22 mouse cellular contexts compared by ENCODE assay signal in genomic region chr3:98855160-98855559, GRCm38 (mm10). TPM values are rescaled to one million over a fixed set of nuclear protein-coding genes. Genes with fewer than 3 reads are reported as not detected.
DNase-seq lines count a peak whose midpoint lies in the region; ATAC-seq and TF ChIP-seq lines count a peak whose summit lies in the region.
"Had no signal": no experiment of that assay in that cellular context is flagged by ENCODE, and none has a peak within 500 bp of the region (broad histone marks: within the 10 kb centered on the region; RNA-seq: fewer than 3 reads in every experiment).

No protein-coding gene starts in this region.

- H3K27me3 ChIP-seq in heart, embryonic 12.5 days (replicated peaks), result no peaks in the 10 kb centered on the region
- H3K27me3 ChIP-seq in MEL (ENCODE audit: control insufficient read depth in 1 of 2, insufficient read depth in 2 of 2, low read length in 2 of 2), result no peaks in the 10 kb centered on the region
- H3K27me3 ChIP-seq in liver, embryonic 11.5 days (replicated peaks; ENCODE audit: control insufficient read depth, insufficient read depth, low read length), result no peaks in the 10 kb centered on the region
- H3K27me3 ChIP-seq: limb, embryonic 15.5 days had no signal

- no peaks in the 10 kb centered on the region for H3K36me3 ChIP-seq in heart, embryonic 12.5 days
- peaks cover 0 to 12% of the 10 kb centered on the region in 2 experiments; a peak in 2 of 4 replicates for H3K36me3 ChIP-seq in MEL (ENCODE audit: control insufficient read depth in 1 of 2, insufficient read depth in 2 of 2, low read length in 2 of 2)
- H3K36me3 ChIP-seq in liver, embryonic 11.5 days (ENCODE audit: control insufficient read depth, insufficient read depth, low read length), result no peaks in the 10 kb centered on the region
- H3K36me3 ChIP-seq: limb, embryonic 15.5 days had no signal

- 36% methylated on average over 3 of the region's 3 CpGs for WGBS in heart, embryonic 12.5 days
- WGBS in liver, embryonic 11.5 days, result 41% methylated on average over 3 of the region's 3 CpGs

- H3K79me2 ChIP-seq in MEL (ENCODE audit: control insufficient read depth, insufficient read depth, low read length, poor library complexity), result no peaks in the 10 kb centered on the region

- H3K4me1 ChIP-seq in heart, embryonic 12.5 days (replicated peaks), result peaks cover 22% of the 10 kb centered on the region
- H3K4me1 ChIP-seq in MEL (ENCODE audit: control insufficient read depth in 1 of 2, insufficient read depth in 2 of 2, low read length in 2 of 2), result peaks cover 0 to 14% of the 10 kb centered on the region in 2 experiments
- peaks cover 11% of the 10 kb centered on the region for H3K4me1 ChIP-seq in liver, embryonic 11.5 days (replicated peaks; ENCODE audit: control insufficient read depth, insufficient read depth, low read length)
- H3K4me1 ChIP-seq: limb, embryonic 15.5 days had no signal

- H3K27ac ChIP-seq in heart, embryonic 12.5 days (ENCODE audit: poor library complexity, severe bottlenecking), result peak overlapping the region; percentile 51; the same call in 1 of the 2 replicates
- H3K27ac ChIP-seq in MEL (ENCODE audit: control insufficient read depth, low read depth, low read length), result no peak overlapping the region
- peak overlapping the region; percentile 67 for H3K27ac ChIP-seq in liver, embryonic 11.5 days (ENCODE audit: low read depth, low read length)
- H3K27ac ChIP-seq: hindbrain, postnatal 0 days; limb, embryonic 15.5 days; macrophage had no signal

- no peak for TF ChIP-seq POLR2A in MEL (IDR thresholded peaks at IDR 0.05; ENCODE audit: control insufficient read depth in 1 of 2, insufficient read depth in 1 of 2, low read depth in 1 of 2, low read length in 2 of 2, poor library complexity in 1 of 2)

- H3K9me3 ChIP-seq in heart, embryonic 12.5 days (replicated peaks), result no peaks in the 10 kb centered on the region
- no peaks in the 10 kb centered on the region for H3K9me3 ChIP-seq in MEL (replicated peaks; ENCODE audit: insufficient read depth, low read length)
- H3K9me3 ChIP-seq in liver, embryonic 11.5 days (ENCODE audit: control insufficient read depth, low read length), result no peaks in the 10 kb centered on the region
- H3K9me3 ChIP-seq: limb, embryonic 15.5 days had no signal

- intact Hi-C loops in heart, postnatal 36 days (cut with DNase I), result no loop called here

- TF ChIP-seq EP300 in MEL (IDR thresholded peaks at IDR 0.05; ENCODE audit: low read depth in 1 of 2, low read length in 2 of 2), result peak; percentile 70

- no peak overlapping the region for H3K4me3 ChIP-seq in heart, embryonic 12.5 days
- H3K4me3 ChIP-seq in MEL (ENCODE audit: control insufficient read depth in 1 of 2, insufficient read depth in 1 of 2, low read depth in 2 of 2, low read length in 2 of 2), result no peak overlapping the region
- H3K4me3 ChIP-seq in liver, embryonic 11.5 days (ENCODE audit: low read depth, low read length), result no peak overlapping the region
- H3K4me3 ChIP-seq: limb, embryonic 15.5 days had no signal

- H3K4me2 ChIP-seq in heart, embryonic 12.5 days, result no peak overlapping the region
- H3K4me2 ChIP-seq in liver, embryonic 11.5 days, result peak overlapping the region; percentile 38
- H3K4me2 ChIP-seq: limb, embryonic 15.5 days had no signal

- ATAC-seq in heart, embryonic 12.5 days (ENCODE audit: insufficient number of reproducible peaks, low FRiP score), result peak; percentile 93
- ATAC-seq in liver, embryonic 11.5 days (replicated peaks; ENCODE audit: low FRiP score), result peak; percentile 93
- ATAC-seq: activated CD4-positive, CD25-positive, alpha-beta regulatory T cell, adult 4 months; hindbrain, postnatal 0 days had no signal

- peak; percentile 54 for DNase-seq in adrenal gland, adult 2 months
- no peak for DNase-seq in adrenal gland, postnatal 36 days
- no peak for DNase-seq in heart, postnatal 36 days
- DNase-seq in MEL (ENCODE audit: low read depth, low spot score), result peak; percentile 52
- peak; percentile 32 for DNase-seq in liver, embryonic 11.5 days (ENCODE audit: low spot score)
- no peak for DNase-seq in T-cell, adult 2 months (ENCODE audit: low spot score)
- no peak for DNase-seq in retina, embryonic 14.5 days (ENCODE audit: low spot score)
- DNase-seq: cerebellum, adult 18-20 months; gastrocnemius, postnatal 36 days; midbrain, embryonic 14.5 days; right cerebral cortex, adult 18-20 months; spleen, adult 18-20 months; thymus, postnatal 36 days had no signal

- H3K9ac ChIP-seq in heart, embryonic 12.5 days, result no peak overlapping the region
- no peak overlapping the region for H3K9ac ChIP-seq in MEL (ENCODE audit: control insufficient read depth, low read depth, low read length, poor library complexity, severe bottlenecking)
- 0 out of 2 replicates have a peak overlapping the region, but pooled peaks have one; percentile 14 for H3K9ac ChIP-seq in liver, embryonic 11.5 days (ENCODE audit: low read depth, low read length)
- H3K9ac ChIP-seq: limb, embryonic 15.5 days had no signal

- no peak for TF ChIP-seq RAD21 in MEL (IDR thresholded peaks at IDR 0.05; ENCODE audit: low read depth, low read length)

- TF ChIP-seq CTCF in MEL (IDR thresholded peaks at IDR 0.05 in 2 of 3, conservative IDR thresholded peaks at IDR 0.05 in 1 of 3; ENCODE audit: control insufficient read depth in 1 of 3, insufficient read depth in 1 of 3, low read depth in 2 of 3, low read length in 3 of 3, poor library complexity in 1 of 3, severe bottlenecking in 1 of 3), result no peak

TF ChIP-seq in MEL, 35 proteins besides CTCF, POLR2A, EP300 and RAD21:
- TF ChIP-seq E2F4 (IDR thresholded peaks at IDR 0.05; ENCODE audit: borderline replicate concordance, low read depth, low read length), result no peak
- no peak for TF ChIP-seq ZNF384 (IDR thresholded peaks at IDR 0.05; ENCODE audit: low read depth, low read length)
- TF ChIP-seq TBP (IDR thresholded peaks at IDR 0.05; ENCODE audit: low read depth, low read length), result no peak
- TF ChIP-seq SMC3 (IDR thresholded peaks at IDR 0.05; ENCODE audit: low read depth, low read length), result no peak
- peak; percentile 70 for TF ChIP-seq TCF12 (IDR thresholded peaks at IDR 0.05; ENCODE audit: low read depth, low read length)
- peak; percentile 77 for TF ChIP-seq GATA1 (IDR thresholded peaks at IDR 0.05; ENCODE audit: low read depth, low read length)
- peak; percentile 50 for TF ChIP-seq ETS1 (IDR thresholded peaks at IDR 0.05; ENCODE audit: low read depth, low read length)
- no peak for TF ChIP-seq ZKSCAN1 (IDR thresholded peaks at IDR 0.05; ENCODE audit: low read depth, low read length)
- no peak for TF ChIP-seq JUND (IDR thresholded peaks at IDR 0.05; ENCODE audit: low read depth, low read length)
- TF ChIP-seq BHLHE40 (IDR thresholded peaks at IDR 0.05; ENCODE audit: borderline replicate concordance, low read depth, low read length), result no peak
- no peak for TF ChIP-seq NRF1 (IDR thresholded peaks at IDR 0.05; ENCODE audit: insufficient read depth, low read depth, low read length, poor library complexity, severe bottlenecking)
- TF ChIP-seq TAL1 (IDR thresholded peaks at IDR 0.05; ENCODE audit: low read length), result peak; percentile 72

RNA-seq across cellular contexts. Expression of gene Hsd3b1, which starts 4.4 kb away (rescaled TPM):
- over 10,000 TPM; 12,384 to 13,319 TPM for total RNA-seq in adrenal gland, adult 2 months (2021)
- 2,936 and 3,465 TPM in 2 replicates for polyA plus RNA-seq in adrenal gland, adult 2 months (2012; rRNA removed)
- total RNA-seq in adrenal gland, postnatal 36 days (2021), result over 10,000 TPM; 10,449 to 17,240 TPM
- 1.8 and 2.1 TPM in 2 replicates for polyA plus RNA-seq in heart, embryonic 12.5 days (2016; fragmentation: Nextera tagmentation; extraction: Ambion mirVana)
- total RNA-seq in heart, postnatal 36 days (2021), result not detected
- total RNA-seq in MEL (2012; rRNA removed), result 0.10 TPM in 1 of 2 replicates, not detected in the other
- under 1 TPM in 1 of 2 experiments, not detected in 1; 0.04 TPM for polyA plus RNA-seq in MEL (2012; ENCODE audit: insufficient read depth in 1 of 2, insufficient read length in 2 of 2, low read depth in 1 of 2, low replicate concordance in 2 of 2, missing spikeins in 1 of 2)
- polyA plus RNA-seq in liver, embryonic 11.5 days (2014; fragmentation: Nextera tagmentation; extraction: Ambion mirVana), result 8.3 and 8.4 TPM in 2 replicates
- total RNA-seq: common myeloid progenitor, adult 5-6 weeks; gastrocnemius, postnatal 36 days; left cerebral cortex, postnatal 14 days had no signal
- polyA plus RNA-seq: activated CD4-positive, CD25-positive, alpha-beta regulatory T cell, adult 4 months; heart, postnatal 0 days; hindbrain, postnatal 0 days; kidney, embryonic 14.5 days; limb, embryonic 15.5 days; macrophage had no signal

RNA-seq across cellular contexts. Expression of gene Hao2, which starts 37.9 kb away (rescaled TPM):
- 100 to 1,000 TPM; 211 to 479 TPM for total RNA-seq in adrenal gland, adult 2 months (2021)
- polyA plus RNA-seq in adrenal gland, adult 2 months (2012; rRNA removed), result 8.8 and 10.9 TPM in 2 replicates
- total RNA-seq in adrenal gland, postnatal 36 days (2021), result 100 to 1,000 TPM; 332 to 351 TPM
- polyA plus RNA-seq in heart, embryonic 12.5 days (2016; fragmentation: Nextera tagmentation; extraction: Ambion mirVana), result 0.08 TPM in 1 of 2 replicates, not detected in the other
- not detected for total RNA-seq in heart, postnatal 36 days (2021)
- not detected in 2 replicates for total RNA-seq in MEL (2012; rRNA removed)
- polyA plus RNA-seq in MEL (2012; ENCODE audit: insufficient read depth in 1 of 2, insufficient read length in 2 of 2, low read depth in 1 of 2, low replicate concordance in 2 of 2, missing spikeins in 1 of 2), result not detected
- 0.22 and 0.49 TPM in 2 replicates for polyA plus RNA-seq in liver, embryonic 11.5 days (2014; fragmentation: Nextera tagmentation; extraction: Ambion mirVana)
- total RNA-seq: common myeloid progenitor, adult 5-6 weeks; gastrocnemius, postnatal 36 days; hindbrain, postnatal 0 days; left cerebral cortex, postnatal 14 days had no signal
- polyA plus RNA-seq: activated CD4-positive, CD25-positive, alpha-beta regulatory T cell, adult 4 months; heart, postnatal 0 days; hindbrain, postnatal 0 days; limb, embryonic 15.5 days; macrophage; midbrain, embryonic 14.5 days had no signal

RNA-seq across cellular contexts. Expression of gene Hsd3b6, which starts 40.9 kb away (rescaled TPM):
- 100 to 1,000 TPM in 1 of 2 experiments, 10 to 100 TPM in 1; 75.9 to 236 TPM for total RNA-seq in adrenal gland, adult 2 months (2021)
- 25.3 and 27.1 TPM in 2 replicates for polyA plus RNA-seq in adrenal gland, adult 2 months (2012; rRNA removed)
- total RNA-seq in adrenal gland, postnatal 36 days (2021), result 100 to 1,000 TPM in 1 of 2 experiments, 10 to 100 TPM in 1; 71.8 to 159 TPM
- polyA plus RNA-seq in heart, embryonic 12.5 days (2016; fragmentation: Nextera tagmentation; extraction: Ambion mirVana), result 135 and 143 TPM in 2 replicates
- total RNA-seq in heart, postnatal 36 days (2021), result not detected
- not detected in 2 replicates for total RNA-seq in MEL (2012; rRNA removed)
- polyA plus RNA-seq in MEL (2012; ENCODE audit: insufficient read depth in 1 of 2, insufficient read length in 2 of 2, low read depth in 1 of 2, low replicate concordance in 2 of 2, missing spikeins in 1 of 2), result not detected
- 29.0 and 32.1 TPM in 2 replicates for polyA plus RNA-seq in liver, embryonic 11.5 days (2014; fragmentation: Nextera tagmentation; extraction: Ambion mirVana)
- total RNA-seq: common myeloid progenitor, adult 5-6 weeks; gastrocnemius, postnatal 36 days; hindbrain, postnatal 0 days; left cerebral cortex, postnatal 14 days had no signal
- polyA plus RNA-seq: activated CD4-positive, CD25-positive, alpha-beta regulatory T cell, adult 4 months; heart, postnatal 0 days; hindbrain, postnatal 0 days; macrophage had no signal

Comparison
In these comparisons a context has a peak if more than half of its experiments do, and no peak if none do; other contexts are left out.
1. DNase-seq: peak in adrenal gland, adult 2 months (single experiment), MEL (single experiment) and liver, embryonic 11.5 days (single experiment); none in adrenal gland, postnatal 36 days (0 of 2), heart, postnatal 36 days (0 of 2), T-cell, adult 2 months (single experiment) and retina, embryonic 14.5 days (single experiment).
2. RNA of gene Hsd3b1, which starts 4.4 kb away (total RNA-seq): 10,449 to 17,240 TPM in adrenal gland, postnatal 36 days and 12,384 to 13,319 TPM in adrenal gland, adult 2 months; not detected in heart, postnatal 36 days and 0.10 TPM in MEL; every median in the first group is over 1,000 times any median in the second.
3. RNA of gene Hao2, which starts 37.9 kb away (total RNA-seq): 211 to 479 TPM in adrenal gland, adult 2 months and 332 to 351 TPM in adrenal gland, postnatal 36 days; not detected in heart, postnatal 36 days and not detected in MEL; every median in the first group is over 100 times any median in the second.
4. RNA of gene Hsd3b6, which starts 40.9 kb away (total RNA-seq): 75.9 to 236 TPM in adrenal gland, adult 2 months and 71.8 to 159 TPM in adrenal gland, postnatal 36 days; not detected in heart, postnatal 36 days and not detected in MEL; every median in the first group is over 10 times any median in the second.